Mouse (Mus musculus) frontal cortex, postnatal 36 days (tissue): ENCODE results near the gene Hoxb6.

Source experiments
- DNase-seq, 2 experiments: peaks; one replicate each; pipeline ENCODE4 v3.0.0; 2022; ENCODE audit warnings: low spot score in 2 of 2

The Hoxb6 gene

DNA sequence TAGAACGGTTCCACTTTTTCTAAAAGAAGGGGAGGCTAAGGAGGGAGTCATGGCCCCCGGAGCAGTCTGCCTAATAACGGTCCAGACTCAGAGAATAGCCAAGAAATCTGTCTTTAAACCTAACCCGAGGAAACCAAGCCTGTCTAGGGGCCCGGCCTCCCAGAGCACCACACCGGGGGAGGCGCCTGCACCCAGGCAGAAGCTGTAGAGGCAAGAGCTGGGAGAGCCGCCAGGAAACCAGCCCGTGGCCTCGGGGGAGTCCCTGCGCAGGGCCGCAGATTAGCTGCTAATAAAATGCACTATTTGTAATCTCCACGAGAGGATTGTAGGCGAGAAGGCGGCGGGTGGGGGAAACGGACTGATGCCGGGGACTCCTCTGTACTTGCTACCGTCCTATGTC is 22.4 kb upstream of the Hoxb6 start:
- no peak for DNase-seq

DNA sequence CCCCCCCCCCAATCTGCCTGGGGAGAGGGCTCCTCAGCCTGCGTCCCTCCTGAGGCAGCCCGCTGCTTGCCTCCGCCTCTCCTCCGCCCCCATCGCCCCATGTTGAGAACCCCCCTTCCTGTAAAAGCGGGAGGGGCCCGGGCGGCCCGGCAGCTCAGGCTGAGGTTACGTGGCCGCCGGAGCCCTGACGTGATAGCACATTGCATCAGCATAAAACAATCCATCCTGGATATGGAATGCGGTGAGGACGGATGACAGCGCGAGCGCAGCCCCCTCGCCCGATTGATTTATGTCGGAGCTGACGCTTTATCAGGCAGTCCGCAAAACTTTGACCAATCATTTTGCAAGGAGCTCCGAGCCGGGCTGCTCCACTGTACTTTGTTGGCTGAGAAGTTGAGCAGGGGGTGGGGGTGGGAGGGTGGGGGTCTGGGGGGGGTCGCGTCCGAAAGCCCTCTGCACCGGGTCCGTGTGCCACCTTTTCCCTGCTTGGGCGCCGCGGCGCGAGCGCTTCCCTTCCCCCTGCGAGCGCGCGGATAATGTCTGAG is 21.2 kb upstream of the Hoxb6 start, which contains the start of gene Hoxb9:
Gene Hoxb9, plus strand, starts transcription at position 462 of the 545 bp plus-strand sequence.
- DNase-seq: no peak

DNA sequence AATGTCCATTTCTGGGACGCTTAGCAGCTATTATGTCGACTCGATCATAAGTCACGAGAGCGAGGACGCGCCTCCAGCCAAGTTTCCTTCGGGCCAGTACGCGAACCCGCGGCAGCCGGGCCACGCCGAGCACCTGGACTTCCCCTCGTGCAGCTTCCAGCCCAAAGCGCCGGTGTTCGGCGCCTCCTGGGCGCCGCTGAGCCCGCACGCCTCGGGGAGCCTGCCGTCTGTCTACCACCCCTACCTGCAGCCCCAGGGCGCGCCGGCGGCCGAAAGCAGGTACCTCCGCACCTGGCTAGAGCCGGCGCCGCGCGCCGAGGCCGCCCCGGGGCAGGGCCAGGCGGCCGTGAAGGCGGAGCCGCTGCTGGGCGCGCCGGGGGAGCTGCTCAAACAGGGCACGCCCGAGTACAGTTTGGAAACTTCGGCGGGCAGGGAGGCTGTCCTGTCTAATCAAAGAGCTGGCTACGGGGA is 20.7 kb upstream of the Hoxb6 start:
- no peak for DNase-seq

DNA sequence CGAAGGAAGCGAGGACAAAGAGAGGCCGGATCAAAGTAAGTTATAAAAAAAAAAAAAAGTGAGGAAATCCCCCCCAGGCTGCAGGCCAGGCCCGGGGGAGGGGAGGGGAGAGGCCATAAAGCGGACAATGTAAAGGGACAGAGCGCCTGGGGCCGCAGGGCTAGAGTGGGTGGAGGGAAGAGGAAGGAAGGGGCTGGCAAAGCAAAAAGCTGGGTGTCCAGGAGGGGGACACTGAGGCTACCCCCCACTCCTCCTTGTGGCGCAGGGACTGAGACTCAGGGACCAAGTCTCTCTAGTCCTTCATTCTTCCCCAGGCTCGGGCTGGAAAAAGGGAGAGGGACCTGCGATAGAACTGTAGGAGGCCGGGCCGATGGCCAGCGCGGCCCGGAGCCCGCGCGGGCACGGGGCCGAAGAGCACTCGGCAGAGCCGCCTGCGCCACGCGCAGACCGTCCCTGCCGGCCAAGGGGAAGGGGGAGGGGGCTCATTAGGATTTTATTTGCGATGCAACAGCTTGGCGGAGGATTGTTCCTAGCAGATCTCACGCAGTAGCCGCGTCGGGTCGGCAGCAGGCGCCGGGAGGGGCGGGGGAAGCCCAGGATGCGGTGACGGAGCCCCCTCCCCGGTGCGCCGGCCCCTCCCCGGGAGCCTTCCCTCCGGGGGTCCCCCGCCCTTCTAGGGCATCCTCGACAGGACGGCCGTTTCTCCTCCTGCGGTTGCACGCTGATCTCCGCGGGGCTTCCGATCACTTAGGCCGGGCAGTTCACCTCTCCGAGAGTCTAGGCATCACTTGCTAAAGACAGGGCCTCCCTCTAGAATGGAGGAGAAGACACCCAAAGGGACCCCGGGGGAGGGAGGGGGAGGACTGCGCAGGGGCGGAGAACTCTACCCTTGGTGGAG is 20.0 kb upstream of the Hoxb6 start:
- no peak for DNase-seq

DNA sequence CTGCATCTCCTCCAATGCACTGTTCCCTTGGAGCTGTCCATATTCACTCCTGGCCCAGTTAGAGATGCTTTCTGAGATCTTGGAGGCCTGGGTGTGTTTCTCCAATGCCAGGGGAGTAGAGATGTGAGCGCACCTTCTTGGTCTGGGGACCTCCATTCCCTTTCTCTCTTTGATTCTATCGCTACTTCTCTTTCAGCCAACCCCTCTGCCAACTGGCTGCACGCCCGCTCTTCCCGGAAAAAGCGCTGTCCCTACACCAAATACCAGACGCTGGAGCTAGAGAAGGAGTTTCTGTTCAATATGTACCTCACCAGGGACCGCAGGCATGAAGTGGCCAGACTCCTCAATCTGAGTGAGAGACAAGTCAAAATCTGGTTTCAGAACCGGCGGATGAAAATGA is 17.8 kb upstream of the Hoxb6 start:
- no peak for DNase-seq

DNA sequence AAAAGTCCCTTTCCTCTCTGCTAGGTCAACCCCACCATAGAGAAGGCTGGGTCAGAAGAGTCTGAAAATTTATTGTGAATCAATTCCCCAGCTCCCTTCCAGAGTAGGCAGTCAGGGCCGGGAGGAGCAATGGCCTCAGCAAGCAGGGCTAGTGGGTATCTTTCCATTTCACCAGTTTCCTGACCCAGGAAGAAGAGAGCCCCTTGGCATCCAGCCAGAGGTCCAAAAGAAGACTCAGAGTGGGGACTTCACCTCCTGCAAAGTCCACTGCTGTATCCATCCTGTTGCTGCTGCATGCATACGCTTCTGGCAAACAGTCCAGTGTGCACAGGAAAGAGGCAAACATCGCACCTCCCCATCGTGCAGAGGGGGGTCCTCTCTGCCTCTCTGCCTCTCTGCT is 16.4 kb upstream of the Hoxb6 start:
- no peak for DNase-seq

DNA sequence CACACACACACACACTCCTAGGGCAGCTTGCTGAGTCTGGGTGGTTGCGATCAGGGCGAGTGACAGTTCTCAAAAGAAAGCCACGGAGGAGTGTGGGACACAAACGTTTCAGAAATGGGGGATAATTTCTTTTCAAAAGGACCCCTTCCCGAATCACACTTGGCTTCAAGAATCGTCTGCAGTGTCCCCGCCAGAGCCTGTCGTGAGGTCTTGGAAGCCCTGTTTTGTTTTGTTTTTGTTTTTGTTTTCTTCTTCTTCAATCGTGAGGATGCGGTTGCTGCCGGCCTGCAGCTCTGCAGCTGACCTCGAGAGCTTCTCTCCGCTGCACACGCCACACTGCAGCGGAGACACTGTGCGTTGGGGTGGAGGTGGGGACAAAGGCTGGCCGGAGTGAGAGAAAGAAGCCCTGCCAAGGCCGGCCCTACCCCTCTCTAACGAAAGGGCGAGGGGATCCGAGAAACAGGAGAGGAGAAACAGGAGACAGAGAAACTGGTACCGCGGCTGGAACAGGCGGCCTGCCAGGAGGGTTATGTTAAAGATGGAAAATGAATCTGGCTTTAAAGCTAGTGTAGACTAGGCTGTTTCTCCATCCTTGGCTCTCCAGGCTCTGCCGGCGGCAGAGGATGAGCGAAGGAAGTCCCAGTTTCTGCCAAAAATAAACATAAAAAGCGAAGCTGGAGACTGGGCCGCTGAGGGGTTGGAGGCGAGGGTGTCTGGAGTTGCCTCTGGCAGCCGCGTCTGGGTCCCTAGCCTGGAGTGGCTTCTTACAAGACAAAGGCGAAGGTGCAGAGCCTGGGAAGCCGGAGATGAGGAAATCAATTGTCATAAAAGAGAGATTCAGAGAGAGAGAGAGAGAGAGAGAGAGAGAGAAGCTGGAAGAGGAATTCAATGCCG is 14.9 kb upstream of the Hoxb6 start:
- no peak for DNase-seq

DNA sequence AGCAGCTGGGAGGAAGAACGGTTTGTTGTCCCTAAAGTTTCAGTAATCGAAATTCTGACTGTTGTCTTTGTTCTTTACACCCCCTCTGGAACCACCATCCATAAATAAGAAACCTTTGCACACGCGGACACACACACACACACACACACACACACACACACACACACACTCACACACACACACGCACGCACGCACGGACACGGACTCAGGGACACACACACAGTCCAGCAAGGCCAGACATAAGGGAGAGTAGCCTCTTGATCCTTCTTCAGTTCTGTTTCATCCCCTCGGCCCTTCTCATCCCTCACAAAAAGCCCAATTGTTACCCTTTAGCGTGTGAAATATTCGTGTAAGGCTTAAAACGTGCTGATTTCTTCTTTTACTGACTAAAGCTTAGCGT is 14.0 kb upstream of the Hoxb6 start:
- DNase-seq: no peak

DNA sequence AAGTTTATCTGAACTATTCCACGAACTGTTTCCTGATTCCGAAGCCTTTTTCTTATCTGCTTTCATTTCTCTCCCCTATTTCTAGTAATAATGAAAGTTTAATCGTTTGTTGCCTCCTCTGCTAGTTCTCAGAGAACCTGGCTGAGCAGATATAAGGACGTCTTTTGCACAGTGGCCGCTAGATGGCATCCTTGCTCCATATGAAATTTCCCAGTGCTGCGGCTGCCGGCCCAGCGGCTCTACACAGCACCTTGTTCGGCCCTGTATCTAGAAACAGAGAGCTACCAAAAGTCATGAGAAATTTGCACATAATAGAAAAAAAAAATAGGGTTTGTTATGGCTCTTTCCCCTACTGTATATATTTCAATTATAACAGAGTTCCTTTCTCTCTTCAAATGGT is 13.5 kb upstream of the Hoxb6 start:
- peak; percentile 82 to 90 for DNase-seq

DNA sequence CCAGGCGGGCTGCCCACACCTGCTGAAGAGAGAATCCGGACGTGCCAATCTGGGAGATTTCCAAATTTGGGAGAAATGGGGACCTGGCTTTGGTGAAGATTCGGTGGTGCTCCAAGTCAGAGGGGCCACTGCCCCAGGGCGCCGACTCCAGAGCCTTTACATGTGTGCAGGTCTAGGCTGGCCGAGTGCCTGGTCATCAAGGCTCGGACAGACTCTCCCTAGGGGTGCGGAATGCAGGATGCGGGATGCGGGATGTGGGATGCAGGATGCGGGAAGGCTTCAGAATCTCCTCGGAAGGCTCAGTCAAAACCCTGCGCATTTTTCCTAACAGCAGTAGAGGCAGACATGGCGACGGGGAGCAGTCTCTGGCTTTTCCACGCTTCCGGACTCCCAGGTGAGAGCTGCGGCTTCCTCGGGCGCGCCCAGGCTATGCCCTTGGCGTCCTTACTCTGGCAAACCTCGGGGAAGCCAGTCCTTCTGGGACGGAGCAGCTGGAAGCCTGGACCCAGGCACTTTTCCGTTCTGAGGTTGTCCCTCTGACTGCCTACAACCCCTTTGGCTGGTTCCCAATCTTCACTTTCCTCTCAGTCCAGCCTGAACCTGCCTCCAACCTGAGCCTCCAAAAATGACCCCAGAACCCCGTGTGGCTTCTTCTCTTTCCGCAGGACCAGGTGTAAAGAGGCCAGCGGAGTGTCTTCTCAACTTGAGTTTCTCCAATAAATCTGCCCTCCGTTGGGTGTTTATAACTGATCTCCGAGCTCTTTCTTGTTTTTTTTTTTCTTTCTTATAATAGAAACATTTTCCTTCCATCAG is 12.6 kb upstream of the Hoxb6 start:
- DNase-seq: no peak

DNA sequence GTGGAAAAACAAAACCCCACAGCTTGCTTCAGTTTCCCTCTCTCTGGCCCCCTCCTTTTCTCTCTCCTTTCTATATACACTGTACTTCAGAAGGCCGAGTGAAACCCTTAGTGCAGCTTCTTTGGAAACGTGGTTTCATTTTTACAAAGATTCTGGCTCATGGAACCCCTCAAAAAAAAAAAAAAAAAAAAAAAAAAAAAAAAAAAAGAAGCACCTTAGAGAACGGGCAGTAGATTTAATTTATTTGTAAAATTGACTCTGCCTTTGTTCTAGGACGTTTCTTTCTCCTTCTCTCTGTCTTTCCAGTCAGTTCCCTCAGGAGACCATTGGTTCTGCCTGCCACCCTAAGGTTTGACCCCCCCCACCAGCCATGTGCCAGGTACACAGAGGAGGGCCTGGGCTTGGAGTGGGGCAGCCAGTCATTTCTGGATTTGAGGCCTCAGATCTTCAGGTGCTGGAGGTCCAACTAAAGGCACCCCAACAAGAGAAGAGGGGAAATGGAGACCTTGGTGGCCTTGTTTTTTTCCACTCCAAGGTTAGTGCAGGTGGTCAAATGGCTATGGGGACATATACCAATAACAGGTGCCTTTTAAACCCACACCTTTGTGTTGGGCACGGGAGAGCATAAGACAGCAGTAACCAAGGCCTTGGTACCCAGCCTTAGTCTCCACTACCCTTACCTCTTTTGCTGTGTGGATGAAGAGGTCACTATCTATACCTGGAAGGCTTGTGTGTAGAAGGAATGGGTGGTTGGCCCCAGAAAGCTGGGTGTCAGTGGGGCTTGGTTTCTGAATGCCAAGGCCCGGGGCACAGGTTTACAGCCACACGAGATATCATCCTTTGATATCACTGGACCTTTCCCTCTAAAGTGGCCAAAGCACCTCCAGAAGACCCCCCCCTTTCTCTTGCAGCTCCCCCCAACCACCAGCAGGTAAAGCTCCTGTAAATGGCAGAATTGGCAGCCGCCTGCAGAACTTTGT is 11.6 kb upstream of the Hoxb6 start:
- DNase-seq: no peak

DNA sequence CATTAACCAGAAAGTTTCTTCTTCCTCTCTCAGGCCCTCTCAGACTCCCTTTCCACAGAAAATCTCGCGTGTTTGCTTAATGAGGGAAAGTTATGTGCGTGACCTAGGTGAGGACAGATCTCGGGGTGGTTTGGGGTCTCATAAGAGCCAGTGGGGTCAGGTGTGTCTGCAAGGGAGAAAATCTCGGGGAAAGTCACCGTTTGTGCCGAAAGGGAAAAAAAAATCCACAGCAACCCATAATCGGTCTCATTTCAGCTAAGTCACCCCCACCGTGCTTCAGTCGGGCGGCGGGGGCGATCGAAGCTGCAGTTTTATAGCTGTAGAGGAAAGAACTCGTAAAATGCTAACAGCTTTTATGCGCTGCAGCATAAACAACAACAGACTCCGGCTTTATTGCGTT is 10.9 kb upstream of the Hoxb6 start:
- DNase-seq: no peak

DNA sequence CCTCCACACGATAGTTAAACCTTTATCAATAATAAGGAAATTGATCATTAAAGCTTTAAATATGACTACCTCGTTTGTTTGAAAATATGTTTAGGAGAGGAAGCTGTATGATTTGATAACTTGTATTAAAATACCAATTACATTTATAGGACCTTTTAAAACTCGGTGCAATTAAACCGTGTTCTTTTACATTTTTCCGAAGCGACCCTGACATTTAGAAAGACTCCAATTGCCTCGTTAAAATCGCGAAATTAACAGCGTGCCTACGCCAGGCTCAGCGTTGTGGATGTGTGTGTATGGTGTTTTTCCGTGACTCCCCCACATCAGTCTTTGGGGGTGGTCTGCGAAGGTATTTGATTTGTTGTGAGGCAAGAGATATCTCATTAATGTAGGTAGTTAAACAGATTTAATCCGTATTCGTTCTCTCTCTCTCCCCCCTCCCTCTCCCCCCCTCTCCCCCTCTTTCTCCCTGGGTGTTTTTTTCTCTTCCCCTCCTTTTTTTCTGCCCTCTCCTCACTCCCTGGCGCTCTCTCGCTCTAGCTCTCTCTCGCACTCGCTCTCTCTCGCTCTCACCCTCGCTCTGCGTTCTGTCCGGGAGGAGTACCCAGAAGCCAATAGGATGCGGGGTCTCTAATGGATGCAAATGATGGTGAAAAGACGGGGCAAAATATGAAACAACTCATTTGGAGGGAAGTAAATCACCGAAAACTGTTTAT is 10.3 kb upstream of the Hoxb6 start, which contains the start of gene Hoxb8:
Gene Hoxb8, plus strand, starts transcription at position 51 of the 716 bp plus-strand sequence.
- DNase-seq: no peak

DNA sequence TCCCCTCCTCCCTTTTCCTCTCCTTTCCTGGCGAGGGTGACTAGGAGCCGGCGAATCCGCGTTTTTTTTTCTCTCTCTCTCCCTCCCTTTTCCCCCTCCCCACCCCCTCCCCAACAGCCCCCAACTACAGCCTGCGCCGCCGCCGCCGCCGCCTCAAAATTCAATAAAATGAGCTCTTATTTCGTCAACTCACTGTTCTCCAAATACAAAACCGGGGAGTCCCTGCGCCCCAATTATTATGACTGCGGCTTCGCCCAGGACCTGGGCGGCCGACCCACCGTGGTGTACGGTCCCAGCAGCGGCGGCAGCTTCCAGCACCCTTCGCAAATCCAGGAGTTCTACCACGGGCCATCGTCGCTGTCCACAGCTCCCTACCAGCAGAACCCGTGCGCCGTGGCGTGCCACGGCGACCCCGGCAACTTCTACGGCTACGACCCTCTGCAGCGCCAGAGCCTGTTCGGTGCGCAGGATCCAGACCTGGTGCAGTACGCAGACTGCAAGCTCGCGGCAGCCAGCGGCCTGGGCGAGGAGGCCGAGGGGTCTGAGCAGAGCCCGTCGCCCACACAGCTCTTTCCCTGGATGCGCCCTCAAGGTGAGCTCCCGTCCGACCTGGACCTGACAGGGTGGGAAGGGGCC is 9.4 kb upstream of the Hoxb6 start:
- DNase-seq: no peak

DNA sequence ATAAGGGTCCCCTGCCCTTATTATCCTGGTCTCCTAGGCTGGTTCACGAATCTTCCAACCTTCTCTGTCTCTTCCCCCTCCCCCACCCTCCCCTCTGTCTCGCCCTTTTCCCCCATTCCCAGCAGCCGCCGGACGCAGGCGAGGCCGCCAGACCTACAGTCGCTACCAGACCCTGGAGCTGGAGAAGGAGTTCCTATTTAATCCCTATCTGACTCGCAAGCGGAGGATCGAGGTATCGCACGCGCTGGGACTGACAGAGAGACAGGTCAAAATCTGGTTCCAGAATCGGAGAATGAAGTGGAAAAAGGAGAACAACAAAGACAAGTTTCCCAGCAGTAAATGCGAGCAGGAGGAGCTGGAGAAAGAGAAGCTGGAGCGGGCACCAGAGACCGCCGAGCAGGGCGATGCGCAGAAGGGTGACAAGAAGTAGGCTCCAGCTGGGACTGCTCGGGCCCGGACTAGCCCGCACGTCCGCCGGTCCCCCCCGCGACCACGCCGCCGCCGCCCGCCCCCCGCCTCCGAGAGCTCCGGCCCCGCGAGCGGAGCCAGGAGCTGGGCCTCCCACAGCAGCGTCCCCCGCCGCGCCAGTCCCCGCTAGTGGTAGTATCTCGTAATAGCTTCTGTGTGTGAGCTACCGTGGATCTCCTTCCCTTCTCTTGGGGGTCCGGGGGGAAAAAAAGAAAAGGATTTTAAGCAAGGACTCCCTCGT is 8.1 kb upstream of the Hoxb6 start:
- DNase-seq: no peak

DNA sequence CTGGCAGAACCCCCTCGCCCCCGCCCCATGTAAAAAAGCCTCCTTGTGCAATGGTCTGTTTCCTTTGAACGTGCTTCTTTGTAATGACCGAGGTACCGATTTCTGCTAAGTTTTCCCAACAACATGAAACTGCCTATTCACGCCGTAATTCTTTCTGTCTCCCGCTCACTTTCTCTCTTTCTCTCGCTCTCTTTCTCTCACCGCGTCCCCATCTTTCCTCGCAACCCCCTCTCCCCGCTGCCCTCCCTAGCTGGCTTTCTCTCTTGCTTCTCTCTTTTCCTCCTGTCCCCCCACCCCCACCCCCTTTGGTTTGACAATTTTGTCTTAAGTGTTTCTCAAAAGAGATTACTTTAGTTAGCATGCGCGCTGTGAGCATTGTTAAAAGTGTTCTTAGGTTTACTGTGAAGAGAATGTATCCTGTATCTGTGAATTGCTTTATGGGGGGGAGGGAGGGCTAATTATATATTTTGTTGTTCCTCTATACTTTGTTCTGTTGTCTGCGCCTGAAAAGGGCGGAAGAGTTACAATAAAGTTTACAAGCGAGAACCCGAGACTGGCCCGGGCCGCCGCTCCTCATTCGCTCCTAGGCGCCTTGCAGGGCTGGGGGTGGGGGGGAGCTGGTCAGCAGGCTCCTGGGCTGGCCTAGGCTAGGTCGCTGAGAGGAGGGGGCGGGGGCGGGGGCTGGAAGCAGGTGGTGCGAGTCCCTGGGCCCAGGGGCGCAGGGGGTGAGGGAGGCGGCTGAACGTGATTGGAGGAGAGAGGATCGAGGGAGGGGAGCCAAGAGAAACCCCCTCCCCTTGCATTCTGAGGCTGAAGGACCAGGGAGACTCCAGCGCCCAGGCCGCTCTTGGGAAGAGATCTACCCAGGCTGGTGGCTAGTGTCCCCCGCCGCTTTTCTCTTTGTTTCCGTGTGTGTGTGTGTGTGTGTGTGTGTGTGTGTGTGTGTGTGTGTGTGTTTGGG is 7.2 kb upstream of the Hoxb6 start:
- no peak for DNase-seq
